In genomic region chr7:70355357-70355620, GRCm38 (mm10) we compare ENCODE assay signal across 10 mouse cellular contexts. TPM values are rescaled to one million over a fixed set of nuclear protein-coding genes. Genes with fewer than 3 reads are reported as not detected.
DNase-seq lines count a peak whose midpoint lies in the region; ATAC-seq and TF ChIP-seq lines count a peak whose summit lies in the region.
"Had no signal": no experiment of that assay in that cellular context is flagged by ENCODE, and none has a peak within 500 bp of the region (broad histone marks: within the 10 kb centered on the region; RNA-seq: fewer than 3 reads in every experiment).

No protein-coding gene starts in this region.

- peaks cover 9% of the 10 kb centered on the region for H3K4me1 ChIP-seq in heart, embryonic 10.5 days
- peaks cover 25% of the 10 kb centered on the region for H3K4me1 ChIP-seq in hindbrain, embryonic 12.5 days
- peaks cover 78% of the 10 kb centered on the region for H3K4me1 ChIP-seq in midbrain, embryonic 10.5 days
- no peaks in the 10 kb centered on the region for H3K4me1 ChIP-seq in cerebellum, adult 2 months (ENCODE audit: control insufficient read depth, insufficient read depth, low read length)

- intact Hi-C loops in heart, postnatal 36 days (cut with DNase I): no loop called here
- intact Hi-C loops in left cerebral cortex, adult 2 months (cut with DNase I): no loop called here

- peaks cover 27% of the 10 kb centered on the region for H3K36me3 ChIP-seq in heart, embryonic 10.5 days
- peaks cover 29% of the 10 kb centered on the region for H3K36me3 ChIP-seq in hindbrain, embryonic 12.5 days
- peaks cover 62% of the 10 kb centered on the region for H3K36me3 ChIP-seq in midbrain, embryonic 10.5 days

- H3K27me3 ChIP-seq in heart, embryonic 10.5 days (ENCODE audit: insufficient read depth, poor library complexity, severe bottlenecking): peaks cover 40% of the 10 kb centered on the region
- H3K27me3 ChIP-seq in hindbrain, embryonic 12.5 days: 0 out of 2 replicates have a peak, but pooled peaks cover 4% of the 10 kb centered on the region
- H3K27me3 ChIP-seq in midbrain, embryonic 10.5 days (ENCODE audit: low read depth, poor library complexity, severe bottlenecking): peaks cover 81% of the 10 kb centered on the region
- H3K27me3 ChIP-seq in cerebellum, adult 2 months (ENCODE audit: control insufficient read depth, insufficient read depth, low read length): peaks cover 8% of the 10 kb centered on the region; the same call in 1 of the 2 replicates

- no peak for TF ChIP-seq POLR2A in brain, embryonic 14.5 days (IDR thresholded peaks at IDR 0.05; ENCODE audit: borderline replicate concordance, extremely low read depth, insufficient read depth, insufficient read length, poor library complexity, severe bottlenecking)
- TF ChIP-seq POLR2A in cerebellum, adult 2 months (IDR thresholded peaks at IDR 0.05; ENCODE audit: borderline replicate concordance, insufficient read depth, low read length): no peak

- DNase-seq in heart, embryonic 10.5 days (ENCODE audit: low spot score): no peak
- DNase-seq in heart, postnatal 36 days: no peak
- DNase-seq in brain, embryonic 14.5 days (ENCODE audit: low read depth): peak; percentile 71
- no peak for DNase-seq in midbrain, embryonic 10.5 days (ENCODE audit: low spot score)
- no peak for DNase-seq in left cerebral cortex, adult 18-20 months (ENCODE audit: low spot score in 2 of 2)
- DNase-seq in left cerebral cortex, adult 2 months (ENCODE audit: extremely low spot score in 1 of 2, low spot score in 2 of 2): no peak
- DNase-seq in cerebellum, adult 2 months: no peak
- DNase-seq: B cell, adult 2 months had no signal

- H3K27ac ChIP-seq in heart, embryonic 10.5 days: peak overlapping the region; percentile 77
- peak overlapping the region; percentile 100 for H3K27ac ChIP-seq in hindbrain, embryonic 12.5 days
- H3K27ac ChIP-seq in midbrain, embryonic 10.5 days (replicated peaks): peak overlapping the region; percentile 99
- H3K27ac ChIP-seq in left cerebral cortex, adult 2 months: no peak overlapping the region
- H3K27ac ChIP-seq in cerebellum, adult 2 months (ENCODE audit: insufficient read depth, low read length): no peak overlapping the region

- H3K4me3 ChIP-seq in heart, embryonic 10.5 days: peak overlapping the region; percentile 82
- H3K4me3 ChIP-seq in hindbrain, embryonic 12.5 days: peak overlapping the region; percentile 92
- peak overlapping the region; percentile 89 for H3K4me3 ChIP-seq in midbrain, embryonic 10.5 days
- H3K4me3 ChIP-seq in left cerebral cortex, adult 2 months: no peak overlapping the region
- no peak overlapping the region for H3K4me3 ChIP-seq in cerebellum, adult 2 months (replicated peaks; ENCODE audit: insufficient read depth, low read depth, low read length)

- H3K9ac ChIP-seq in hindbrain, embryonic 12.5 days: peak overlapping the region; percentile 99

- no peak for ATAC-seq in hindbrain, embryonic 12.5 days (ENCODE audit: low FRiP score)

- 15% methylated on average over 2 of the region's 2 CpGs for WGBS in heart, embryonic 10.5 days
- 0% methylated on average over 2 of the region's 2 CpGs for WGBS in hindbrain, embryonic 12.5 days
- WGBS in midbrain, embryonic 10.5 days: 0% methylated on average over 2 of the region's 2 CpGs
- WGBS in cerebellum, adult 2 months: 56% methylated on average over 2 of the region's 2 CpGs

- peak overlapping the region; percentile 79 for H3K4me2 ChIP-seq in hindbrain, embryonic 12.5 days (replicated peaks)

- no peak for TF ChIP-seq CTCF in brain, embryonic 14.5 days (IDR thresholded peaks at IDR 0.05; ENCODE audit: borderline replicate concordance, extremely low read depth, insufficient read depth, insufficient read length)
- no peak for TF ChIP-seq CTCF in left cerebral cortex, adult 2 months (IDR thresholded peaks at IDR 0.05)
- no peak for TF ChIP-seq CTCF in cerebellum, adult 2 months (IDR thresholded peaks at IDR 0.05; ENCODE audit: borderline replicate concordance, insufficient read depth, low read depth, low read length)

- H3K9me3 ChIP-seq in heart, embryonic 10.5 days: no peaks in the 10 kb centered on the region
- H3K9me3 ChIP-seq in hindbrain, embryonic 12.5 days (replicated peaks): no peaks in the 10 kb centered on the region
- H3K9me3 ChIP-seq in midbrain, embryonic 10.5 days (replicated peaks): no peaks in the 10 kb centered on the region

RNA-seq across cellular contexts. Expression of gene Nr2f2, which starts 11.2 kb away (rescaled TPM):
- polyA plus RNA-seq in heart, embryonic 10.5 days (2016; fragmentation: Nextera tagmentation; extraction: Ambion mirVana): 16.2 and 48.0 TPM in 2 replicates
- 10 to 100 TPM; 18.9 to 23.9 TPM for total RNA-seq in heart, postnatal 36 days (2021)
- polyA plus RNA-seq in brain, embryonic 14.5 days (2012; rRNA removed): 244 and 291 TPM in 2 replicates
- 133 and 146 TPM in 2 replicates for polyA plus RNA-seq in hindbrain, embryonic 12.5 days (2016; fragmentation: Nextera tagmentation; extraction: Ambion mirVana)
- 86.8 and 89.2 TPM in 2 replicates for polyA plus RNA-seq in midbrain, embryonic 10.5 days (2016; fragmentation: Nextera tagmentation; extraction: Ambion mirVana)
- total RNA-seq in left cerebral cortex, adult 18-20 months (2021): 10 to 100 TPM; 35.3 to 42.7 TPM
- 10 to 100 TPM; 38.9 to 45.2 TPM for total RNA-seq in left cerebral cortex, adult 2 months (2021)
- polyA plus RNA-seq in cerebellum, adult 2 months (2012; rRNA removed): 25.5 and 28.9 TPM in 2 replicates
- total RNA-seq: megakaryocyte progenitor cell, adult 5-6 weeks had no signal

Comparison
In these comparisons a context has a peak if more than half of its experiments do, and no peak if none do; other contexts are left out.
1. H3K27ac ChIP-seq: peak in heart, embryonic 10.5 days (single experiment), hindbrain, embryonic 12.5 days (single experiment) and midbrain, embryonic 10.5 days (single experiment); none in left cerebral cortex, adult 2 months (single experiment) and cerebellum, adult 2 months (single experiment).
2. H3K4me3 ChIP-seq: peak in heart, embryonic 10.5 days (single experiment), hindbrain, embryonic 12.5 days (single experiment) and midbrain, embryonic 10.5 days (single experiment); none in left cerebral cortex, adult 2 months (single experiment) and cerebellum, adult 2 months (single experiment).